Mouse (Mus musculus) liver, embryonic 16.5 days (tissue): ENCODE results near the gene Map3k6. TPM values are rescaled to one million over a fixed set of nuclear protein-coding genes. Genes with fewer than 3 reads are reported as not detected.

Experiments used
- ATAC-seq: fragments of 200-750 bp; cut with Nextera tagmentation; 2 replicates; pipeline ENCODE4 v1.8.0; 2017; ENCODE audit warnings: low read depth, mild to moderate bottlenecking, moderate number of reproducible peaks, moderate library complexity
- H3K27ac ChIP-seq: fragments of 300-500 bp; sonication (generic); 2 replicates; pipeline ENCODE4 v1.5.1; 2014; ENCODE audit warnings: mild to moderate bottlenecking, low read length
- H3K27me3 ChIP-seq: fragments of 300-500 bp; sonication (generic); 2 replicates; pipeline ENCODE4 v1.6.1; 2014; ENCODE audit warnings: low read depth, low read length, mixed read lengths; ENCODE audit not compliant: control insufficient read depth, insufficient read depth
- H3K36me3 ChIP-seq: fragments of 300-500 bp; sonication (generic); 2 replicates; pipeline ENCODE4 v1.6.1; 2014; ENCODE audit warnings: mild to moderate bottlenecking; ENCODE audit not compliant: control insufficient read depth, insufficient read depth
- H3K4me1 ChIP-seq: fragments of 300-500 bp; sonication (generic); 2 replicates; pipeline ENCODE4 v1.6.1; 2014; ENCODE audit warnings: low read depth, low read length, mixed read lengths; ENCODE audit not compliant: control insufficient read depth
- H3K4me2 ChIP-seq: fragments of 300-500 bp; sonication (generic); 2 replicates; pipeline ENCODE4 v1.6.1; 2014; ENCODE audit warnings: low read depth, low read length, mixed read lengths
- H3K4me3 ChIP-seq: fragments of 300-500 bp; sonication (generic); 2 replicates; pipeline ENCODE4 v1.5.1; 2014; ENCODE audit warnings: low read depth, mild to moderate bottlenecking, low read length
- H3K9ac ChIP-seq: fragments of 300-500 bp; sonication (generic); 2 replicates; pipeline ENCODE4 v1.6.1; 2014; ENCODE audit warnings: low read depth, low read length
- H3K9me3 ChIP-seq: fragments of 300-500 bp; sonication (generic); replicated peaks from 2 replicates; pipeline ENCODE4 v1.6.1; 2016; ENCODE audit warnings: low read length; ENCODE audit not compliant: control insufficient read depth
- WGBS: fragments of 180-500 bp; shearing (Covaris S2); extraction: QIAGEN DNeasy Blood & Tissue Kit; methylation state at CpG from one replicate; pipeline ENCODE4 v1.1.7; 2014; ENCODE audit not compliant: insufficient replicate concordance; 5-methylcytosine and 5-hydroxymethylcytosine counted together
- polyA plus RNA-seq: library from polyadenylated mRNA; unstranded; fragments of >200 nt; fragmentation: Nextera tagmentation; extraction: Ambion mirVana; gene quantifications from 2 replicates; pipeline ENCODE4 v1.2.1, GENCODE M21; 2015

Map3k6 gene
- polyA plus RNA-seq: 2.2 and 3.0 TPM in 2 replicates

GRCm38 (mm10) chr4:133240490-133240921, at the start of gene Map3k6:
Map3k6 (plus strand) TSS chr4:133240818.
- peaks cover 3% of the 10 kb centered on the region for H3K27me3 ChIP-seq
- no peaks in the 10 kb centered on the region for H3K36me3 ChIP-seq
- H3K27ac ChIP-seq: peak within 1 kb of the TSS; percentile 59
- H3K4me1 ChIP-seq: peaks cover 45% of the 10 kb centered on the region
- peak within 1 kb of the TSS; percentile 94 for H3K4me2 ChIP-seq
- H3K9me3 ChIP-seq: no peaks in the 10 kb centered on the region
- WGBS: 2% methylated on average over 16 of the region's 16 CpGs
- peak within 1 kb of the TSS; percentile 63 for H3K9ac ChIP-seq
- peak; percentile 70 for ATAC-seq
- peak within 1 kb of the TSS; percentile 65 for H3K4me3 ChIP-seq

- H3K4me1 ChIP-seq: peaks cover 11% of the 10 kb centered on the region
- H3K36me3 ChIP-seq: peaks cover 40% of the 10 kb centered on the region
- 88% methylated on average over 11 of the region's 11 CpGs for WGBS
- H3K27me3 ChIP-seq: no peaks in the 10 kb centered on the region
- H3K4me2 ChIP-seq: no peak overlapping the region
- no peak for ATAC-seq
- no peak overlapping the region for H3K9ac ChIP-seq
- no peaks in the 10 kb centered on the region for H3K9me3 ChIP-seq
- H3K27ac ChIP-seq: no peak overlapping the region
- H3K4me3 ChIP-seq: no peak overlapping the region
Observed at GRCm38 (mm10) chr4:133194482-133194881, 46.1 kb upstream of the Map3k6 start.

- Histone ChIP-seq H3K4me1 (peaks cover 11% of the 10 kb centered on the region), H3K27me3 (no peaks in the 10 kb centered on the region), H3K27ac (no peak overlapping the region), H3K9ac (no peak overlapping the region), H3K4me3 (no peak overlapping the region), H3K9me3 (no peaks in the 10 kb centered on the region), H3K36me3 (peaks cover 35% of the 10 kb centered on the region), H3K4me2 (no peak overlapping the region)
- WGBS: 63% methylated on average over 4 of the region's 4 CpGs
- no peak for ATAC-seq
Observed at GRCm38 (mm10) chr4:133195014-133195413, 45.6 kb upstream of the Map3k6 start.

GRCm38 (mm10) chr4:133196136-133196535, 44.5 kb upstream of the Map3k6 start:
- ATAC-seq: no peak
- H3K36me3 ChIP-seq: peaks cover 24% of the 10 kb centered on the region
- no peak overlapping the region for H3K27ac ChIP-seq
- no peaks in the 10 kb centered on the region for H3K27me3 ChIP-seq
- peaks cover 14% of the 10 kb centered on the region for H3K4me1 ChIP-seq
- H3K9me3 ChIP-seq: no peaks in the 10 kb centered on the region
- H3K4me2 ChIP-seq: no peak overlapping the region
- WGBS: 57% methylated on average over 2 of the region's 2 CpGs
- H3K9ac ChIP-seq: no peak overlapping the region
- H3K4me3 ChIP-seq: no peak overlapping the region

GRCm38 (mm10) chr4:133196852-133197251, 43.8 kb upstream of the Map3k6 start:
- ATAC-seq: no peak

GRCm38 (mm10) chr4:133197355-133197754, 43.3 kb upstream of the Map3k6 start:
- Histone ChIP-seq H3K36me3 (peaks cover 16% of the 10 kb centered on the region), H3K4me3 (no peak overlapping the region), H3K27ac (peak overlapping the region; percentile 26; the same call in 1 of the 2 replicates), H3K4me2 (no peak overlapping the region), H3K27me3 (no peaks in the 10 kb centered on the region), H3K4me1 (peaks cover 17% of the 10 kb centered on the region), H3K9ac (no peak overlapping the region), H3K9me3 (no peaks in the 10 kb centered on the region)
- WGBS: 80% methylated on average over 5 of the region's 5 CpGs
- ATAC-seq: 0 out of 2 replicates have a peak, but pooled peaks have one; percentile 3

More at GRCm38 (mm10) chr4:133196852-133197251, 43.8 kb upstream of the Map3k6 start:
- 69% methylated on average over 7 of the region's 7 CpGs for WGBS
- Histone ChIP-seq H3K9ac (no peak overlapping the region), H3K27me3 (no peaks in the 10 kb centered on the region), H3K9me3 (no peaks in the 10 kb centered on the region), H3K4me2 (no peak overlapping the region), H3K36me3 (peaks cover 20% of the 10 kb centered on the region), H3K4me1 (peaks cover 17% of the 10 kb centered on the region), H3K4me3 (no peak overlapping the region), H3K27ac (no peak overlapping the region)

- 70% methylated on average over 13 of the region's 13 CpGs for WGBS
- Histone ChIP-seq H3K9me3 (no peaks in the 10 kb centered on the region), H3K36me3 (peaks cover 14% of the 10 kb centered on the region), H3K9ac (no peak overlapping the region), H3K4me2 (no peak overlapping the region), H3K27ac (peak overlapping the region; percentile 28), H3K4me3 (no peak overlapping the region), H3K4me1 (peaks cover 17% of the 10 kb centered on the region), H3K27me3 (no peaks in the 10 kb centered on the region)
- ATAC-seq: peak; percentile 58
Observed at GRCm38 (mm10) chr4:133197801-133198286, 42.8 kb upstream of the Map3k6 start.

GRCm38 (mm10) chr4:133198337-133199180, 42.1 kb upstream of the Map3k6 start:
- Histone ChIP-seq H3K9ac (no peak overlapping the region), H3K4me1 (peaks cover 17% of the 10 kb centered on the region), H3K27ac (peak overlapping the region; percentile 28; the same call in 1 of the 2 replicates), H3K27me3 (no peaks in the 10 kb centered on the region), H3K4me2 (no peak overlapping the region), H3K4me3 (no peak overlapping the region), H3K36me3 (peaks cover 11% of the 10 kb centered on the region), H3K9me3 (no peaks in the 10 kb centered on the region)
- 69% methylated on average over 19 of the region's 19 CpGs for WGBS
- no peak; the same call in 1 of the 2 replicates for ATAC-seq

- peaks cover 6% of the 10 kb centered on the region for H3K36me3 ChIP-seq
- no peak overlapping the region for H3K9ac ChIP-seq
- H3K9me3 ChIP-seq: no peaks in the 10 kb centered on the region
- H3K4me3 ChIP-seq: no peak overlapping the region
- H3K4me1 ChIP-seq: peaks cover 17% of the 10 kb centered on the region
- no peaks in the 10 kb centered on the region for H3K27me3 ChIP-seq
- WGBS: 77% methylated on average over 6 of the region's 6 CpGs
- no peak overlapping the region for H3K4me2 ChIP-seq
- ATAC-seq: no peak
- H3K27ac ChIP-seq: no peak overlapping the region
Observed at GRCm38 (mm10) chr4:133199743-133200142, 40.9 kb upstream of the Map3k6 start.
